Mouse (Mus musculus) B cell, adult 2 months (primary cell): ENCODE measurements around the gene Ddi2.

Experiments
- DNase-seq, 2 experiments: peaks; one replicate each; pipeline ENCODE4 v3.0.0; 2022

Ddi2 gene

DNA sequence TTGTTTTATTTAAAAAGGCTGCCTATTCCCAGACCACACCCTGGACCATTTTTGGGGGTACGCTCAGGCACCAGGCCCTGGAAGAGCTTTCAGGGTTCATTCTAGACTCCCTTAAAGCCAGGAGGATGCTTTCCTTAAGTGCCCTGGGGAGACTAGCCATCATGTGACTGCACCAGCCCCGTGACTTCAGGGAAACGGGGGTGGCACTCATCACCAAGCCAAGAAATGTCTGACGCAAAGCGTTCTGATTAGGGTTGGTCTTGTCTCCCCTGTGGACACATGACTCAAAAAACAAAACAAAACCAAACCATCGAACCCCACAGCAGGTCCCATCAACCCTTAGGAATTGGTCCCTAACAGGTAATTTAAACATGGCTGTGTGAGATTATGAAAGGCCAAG is 71.9 kb downstream of the Ddi2 start:
- DNase-seq = no peak

DNA sequence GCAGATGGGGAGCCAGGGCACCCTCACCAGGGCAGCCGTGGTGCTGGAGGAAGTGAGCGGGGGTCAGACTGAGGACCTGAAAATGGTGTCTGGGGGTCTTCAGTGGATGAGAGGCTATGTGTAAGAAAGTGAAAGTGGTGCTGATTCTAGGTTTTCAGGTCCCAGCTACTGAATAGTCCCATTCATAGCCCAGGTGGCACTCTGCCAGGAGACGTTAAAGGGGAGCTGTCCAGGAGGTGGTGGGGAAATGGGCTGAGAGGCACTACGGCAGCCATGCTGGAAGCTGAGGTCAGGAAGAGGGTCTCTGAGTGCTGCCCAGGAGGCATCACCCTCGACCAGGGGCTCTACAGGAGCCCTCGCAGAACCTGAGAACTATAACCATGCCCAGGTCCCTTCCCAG is 74.0 kb downstream of the Ddi2 start:
- DNase-seq = no peak

DNA sequence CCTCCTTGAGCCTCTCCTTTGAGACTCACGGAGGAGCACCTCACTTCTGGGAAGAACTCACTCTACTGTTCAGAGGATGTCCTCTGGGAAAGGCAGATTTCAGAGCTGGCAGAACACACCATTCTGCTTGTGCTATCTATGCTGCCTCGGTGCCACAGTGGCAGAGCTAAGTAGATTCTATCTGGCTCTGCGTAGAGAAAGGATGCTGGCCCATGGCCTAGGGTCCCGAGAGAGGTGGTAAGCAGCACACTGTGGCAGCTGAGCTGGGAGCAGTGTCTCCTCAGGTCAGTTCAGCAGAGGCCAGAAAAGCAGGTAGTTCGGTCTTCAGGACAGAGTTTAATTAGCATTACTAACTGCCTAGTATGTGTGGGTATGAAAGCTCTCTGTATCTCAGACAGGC is 75.0 kb downstream of the Ddi2 start:
- no peak for DNase-seq

DNA sequence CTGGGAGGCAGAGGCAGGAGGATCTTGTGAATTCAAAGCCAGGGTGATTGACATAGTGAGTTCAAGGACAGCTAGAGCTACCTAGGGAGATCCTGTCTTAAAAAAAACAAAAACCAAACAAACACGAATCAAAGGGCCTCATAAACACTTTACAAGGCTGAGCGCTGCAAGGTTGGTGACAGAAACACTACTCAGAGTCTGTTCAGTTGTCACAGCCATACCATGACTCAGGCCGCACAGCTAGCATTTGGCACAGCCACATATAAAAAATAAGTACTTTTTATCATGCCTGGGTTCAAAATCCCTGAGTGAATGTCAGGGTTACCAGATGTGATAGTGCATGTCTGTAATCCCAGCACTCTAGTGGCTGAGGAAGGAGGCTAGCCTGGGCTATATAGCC is 76.0 kb downstream of the Ddi2 start:
- no peak for DNase-seq

DNA sequence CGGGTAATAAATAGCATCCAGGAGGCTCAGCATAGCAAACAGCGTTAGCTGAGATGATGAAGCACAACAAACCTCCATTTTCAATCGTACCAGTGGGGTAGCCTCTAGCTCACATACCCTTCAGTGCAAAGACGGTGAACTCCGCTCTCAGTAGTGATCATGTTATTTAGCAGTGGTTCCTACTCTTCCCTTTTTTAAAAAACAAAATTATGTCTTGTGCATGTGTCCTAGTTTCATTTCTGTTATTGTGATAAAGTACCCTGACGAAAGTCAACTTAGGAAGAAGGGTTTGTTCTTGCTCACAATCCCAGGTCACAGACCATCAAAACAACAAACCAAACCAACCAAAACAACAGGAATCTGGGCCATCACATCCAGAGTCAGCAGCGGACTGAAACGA is 77.2 kb downstream of the Ddi2 start:
- DNase-seq = no peak

DNA sequence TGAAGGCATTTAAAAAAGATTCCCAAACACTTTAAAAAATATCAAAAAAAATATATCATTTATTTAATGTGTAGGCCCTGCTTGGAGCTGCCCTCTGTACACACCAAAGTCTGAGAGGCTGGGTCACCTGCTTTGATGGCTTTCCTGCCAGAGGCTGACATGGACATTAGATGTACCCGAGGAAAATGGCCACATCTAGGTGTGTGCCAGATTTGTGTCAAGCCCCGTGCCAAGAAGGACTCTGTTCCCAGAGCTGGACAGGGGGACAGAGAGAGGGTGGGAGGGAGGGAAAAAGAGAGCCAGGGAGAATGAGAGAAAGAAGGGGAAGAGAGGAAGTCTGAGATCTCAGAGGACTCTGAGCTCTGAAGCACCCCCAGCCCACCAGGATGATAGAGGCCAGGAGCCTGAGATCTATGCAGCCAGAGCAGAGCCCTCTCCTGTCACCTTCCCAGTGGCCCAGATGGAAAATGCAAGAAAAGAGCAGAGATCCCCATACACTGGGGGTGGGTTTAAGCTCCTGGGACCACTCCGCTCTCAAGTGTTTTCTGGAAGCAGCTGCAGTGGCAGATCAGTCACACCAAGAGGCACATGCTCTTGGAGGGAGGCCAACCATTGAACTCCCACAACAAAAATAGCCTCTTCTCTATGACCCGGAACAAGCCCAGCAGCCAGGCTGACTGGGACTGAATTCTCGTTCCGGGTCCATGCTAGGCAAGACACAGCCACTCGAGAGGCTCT is 79.9 kb downstream of the Ddi2 start:
- no peak for DNase-seq

DNA sequence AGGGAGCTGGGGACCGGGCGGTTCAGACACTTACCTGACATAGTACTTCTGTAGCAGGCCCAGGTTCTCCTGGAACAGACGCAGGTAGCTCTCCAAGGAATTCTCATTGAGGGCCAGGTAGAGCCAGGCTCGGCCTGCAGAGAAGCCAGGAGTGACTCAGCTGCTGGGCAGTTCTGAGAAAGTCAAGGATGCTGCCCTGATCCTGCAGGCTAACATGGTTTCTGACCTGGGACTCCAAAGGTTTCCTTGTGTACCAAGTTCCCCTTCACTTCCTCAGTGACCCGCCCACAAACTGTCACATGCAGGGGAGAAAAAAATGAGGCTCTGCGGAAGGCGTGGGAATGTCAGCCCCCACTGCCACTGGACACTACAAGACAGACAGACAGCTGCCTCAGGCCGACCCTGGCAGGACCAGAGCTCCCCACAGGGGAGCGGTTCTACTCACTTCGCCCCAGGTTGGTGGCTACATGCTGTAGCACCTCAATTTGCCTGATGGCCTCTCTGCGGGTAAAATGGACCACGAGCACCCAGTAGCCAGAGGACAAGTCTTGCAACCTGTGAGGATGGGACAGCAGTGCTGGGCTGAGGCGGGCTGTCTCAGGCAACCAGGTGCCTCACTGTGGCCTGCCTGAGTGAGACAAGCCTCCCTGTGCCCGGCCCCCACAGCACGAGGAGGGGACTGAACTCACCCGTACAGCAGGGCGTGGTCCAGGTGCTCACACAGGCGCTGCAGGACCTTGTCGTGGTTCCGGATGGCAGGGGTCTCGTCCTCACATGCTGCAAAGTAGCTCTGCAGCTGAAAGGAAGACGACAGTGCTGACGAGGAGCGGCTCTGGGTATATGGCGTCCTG is 81.0 kb downstream of the Ddi2 start:
- DNase-seq = no peak

DNA sequence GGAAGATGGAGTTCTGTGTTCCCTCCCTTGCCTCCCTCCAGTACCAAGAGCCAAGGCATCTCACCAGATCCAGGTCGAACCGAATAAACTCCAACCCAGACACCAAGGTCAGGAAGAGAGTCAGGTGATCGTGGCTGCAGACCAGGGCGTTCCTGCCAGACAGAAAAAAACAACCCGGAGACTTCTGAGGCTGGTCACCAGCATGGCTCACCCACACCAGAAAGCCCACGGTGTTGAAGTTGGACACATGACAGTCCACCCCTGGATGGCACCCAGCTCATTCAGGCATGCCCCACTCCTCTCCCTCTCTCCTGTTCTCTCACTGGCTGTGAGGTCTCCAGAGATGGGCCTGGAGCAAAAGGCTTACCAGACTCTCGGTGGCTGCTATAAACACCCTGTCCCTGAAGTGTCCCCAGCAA is 81.9 kb downstream of the Ddi2 start:
- DNase-seq = no peak

DNA sequence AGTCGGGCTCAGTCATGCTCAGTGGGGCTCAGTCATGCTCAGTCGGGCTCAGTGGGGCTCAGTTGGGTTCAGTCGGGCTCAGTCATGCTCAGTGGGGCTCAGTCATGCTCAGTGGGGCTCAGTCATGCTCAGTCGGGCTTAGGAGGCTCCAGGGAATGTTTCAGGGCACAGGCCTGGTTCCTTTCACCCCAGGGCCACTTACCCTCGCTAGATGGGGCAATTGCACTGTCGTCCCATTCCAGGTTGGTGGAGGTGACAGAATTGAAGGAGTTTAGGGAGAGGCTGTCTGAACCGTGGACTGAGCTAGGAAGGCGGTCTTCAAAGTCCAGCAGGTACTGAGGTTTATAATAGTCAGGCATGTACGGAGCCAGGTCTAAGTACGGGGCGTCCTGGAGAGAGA is 83.7 kb downstream of the Ddi2 start:
- no peak for DNase-seq

DNA sequence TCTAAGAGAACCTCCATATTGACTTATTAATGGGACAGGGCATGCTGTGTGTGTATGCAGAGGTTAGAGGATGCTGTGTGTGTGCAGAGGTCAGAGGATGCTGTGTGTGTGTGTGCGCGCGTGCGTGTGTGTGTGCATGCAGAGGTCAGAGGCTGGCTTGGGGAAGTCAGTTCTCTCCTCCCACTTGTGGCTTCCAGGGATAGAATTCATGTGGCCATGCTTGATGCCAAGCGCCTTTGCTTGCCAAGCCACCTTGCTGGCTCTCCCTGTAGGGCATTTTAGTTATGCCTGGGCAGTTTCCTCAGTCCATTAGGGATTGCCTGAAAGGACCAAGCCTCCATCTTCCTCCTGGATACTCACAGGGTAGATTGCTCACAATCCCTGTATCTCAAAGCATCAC is 86.5 kb downstream of the Ddi2 start:
- DNase-seq = no peak

DNA sequence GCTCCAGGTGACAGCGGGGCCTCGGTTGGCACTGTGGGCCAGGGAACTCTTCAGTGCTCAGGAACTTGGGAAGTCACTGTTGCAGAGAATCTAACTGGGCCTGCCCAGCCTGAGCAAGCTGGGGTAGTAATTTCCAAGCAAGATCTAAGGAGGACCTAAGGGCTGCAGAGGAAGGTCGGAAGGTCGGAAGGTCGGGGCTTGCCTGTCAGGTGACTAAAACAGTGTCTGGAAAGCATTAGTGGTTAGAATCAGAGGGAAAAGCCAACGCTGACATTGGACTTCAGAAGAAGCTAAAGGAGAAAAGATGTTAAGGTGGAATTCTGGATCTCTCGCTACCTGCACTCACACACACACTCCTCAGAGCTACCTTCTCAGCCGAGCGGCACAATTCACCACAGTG is 87.2 kb downstream of the Ddi2 start:
- no peak for DNase-seq

DNA sequence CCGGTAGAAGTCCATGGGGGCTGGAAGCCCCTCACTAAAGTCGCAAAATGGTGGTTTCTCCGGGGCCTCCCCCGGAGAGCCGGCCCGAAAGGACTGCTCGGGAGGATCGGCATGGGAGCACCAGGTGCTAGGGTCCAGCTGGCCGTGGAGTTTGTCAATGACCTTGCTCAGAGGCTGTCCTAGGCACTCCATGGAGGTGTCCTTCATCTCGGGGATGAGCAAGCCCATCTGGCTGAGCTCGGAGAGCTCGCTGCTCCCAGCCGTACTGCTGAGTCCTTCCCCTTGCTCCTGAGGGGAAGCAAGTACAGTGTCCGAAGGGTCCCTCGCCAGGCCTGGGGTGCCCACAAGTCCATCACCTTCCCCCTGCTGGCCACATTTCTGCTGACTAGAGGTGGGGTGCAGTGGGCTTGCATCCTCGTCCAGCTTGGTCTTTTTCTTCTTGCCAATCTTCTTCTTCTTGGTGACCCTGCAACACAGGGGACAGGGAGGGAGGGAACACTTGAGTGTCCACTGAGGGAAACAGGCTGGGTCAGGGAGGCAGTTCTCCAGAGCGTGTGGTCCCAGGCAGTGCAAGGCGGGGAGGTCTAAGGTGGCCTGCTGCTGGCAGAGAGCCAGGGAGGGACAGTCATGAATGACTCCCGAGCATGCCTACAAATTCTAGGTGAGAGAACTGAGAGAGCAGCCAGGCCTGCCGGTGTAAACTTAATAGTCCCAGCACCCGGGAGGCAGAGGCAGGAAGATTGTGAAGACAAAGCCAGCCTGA is 90.9 kb downstream of the Ddi2 start:
- no peak for DNase-seq

DNA sequence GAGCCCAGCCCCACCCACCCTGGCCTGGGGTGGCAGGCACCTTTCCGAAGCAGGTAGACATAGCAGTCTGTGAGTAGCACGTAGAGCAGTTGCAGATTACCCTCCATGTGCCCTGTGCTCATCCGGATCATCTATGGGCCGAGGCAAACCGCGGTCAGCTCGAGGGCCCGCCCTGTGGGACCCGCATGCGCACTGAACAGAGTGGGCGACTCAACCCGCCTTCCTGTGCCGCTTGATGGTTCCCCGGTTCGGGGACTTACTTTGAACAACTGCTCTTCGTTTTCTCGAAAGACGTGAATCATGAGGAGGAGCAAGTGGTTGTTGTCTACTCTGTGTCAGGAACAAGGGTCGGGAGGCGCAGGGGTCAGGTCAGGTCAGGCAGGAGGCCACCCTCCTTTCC is 92.0 kb downstream of the Ddi2 start:
- DNase-seq = no peak

DNA sequence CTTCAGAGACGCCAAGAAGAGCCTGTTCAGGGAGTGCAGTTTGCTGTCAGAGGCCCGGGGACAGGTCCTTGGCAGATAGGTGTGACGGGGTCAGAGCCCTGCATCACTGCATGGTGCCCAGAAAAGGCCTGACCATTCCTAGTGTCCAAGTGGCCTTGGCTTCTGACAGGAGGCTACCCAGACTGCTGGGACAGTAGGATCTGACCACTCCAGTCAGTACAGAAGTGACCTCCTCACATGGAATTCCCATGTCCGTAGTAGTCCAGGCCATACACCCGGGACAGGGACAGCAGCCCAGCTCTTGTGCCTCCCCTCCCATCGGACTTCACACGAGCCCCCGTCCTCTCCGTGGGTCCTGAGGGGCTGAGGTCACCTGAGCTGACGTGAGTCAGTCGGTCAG is 93.2 kb downstream of the Ddi2 start:
- no peak for DNase-seq

DNA sequence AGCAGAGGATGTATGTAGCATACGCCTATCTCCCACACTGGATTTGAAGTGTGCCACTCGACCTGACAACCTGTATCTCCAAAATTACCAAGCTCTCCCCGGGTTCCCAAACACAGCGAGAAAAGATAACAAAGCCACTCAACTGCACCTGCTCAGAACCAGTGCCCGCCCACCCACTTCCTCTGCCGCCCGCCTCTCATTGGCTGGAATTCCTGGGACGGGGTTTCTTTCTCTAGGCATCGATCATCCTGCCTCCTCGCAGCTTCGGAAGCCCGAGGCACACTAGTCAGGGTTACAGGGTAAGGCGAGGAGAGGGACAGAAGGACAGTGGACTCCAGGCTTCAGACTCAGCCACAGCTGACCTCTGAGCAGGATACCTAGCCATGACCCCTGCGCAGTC is 94.6 kb downstream of the Ddi2 start:
- no peak for DNase-seq
